Mouse (Mus musculus): ENCODE results near the gene Snurf. TPM values are rescaled to one million over a fixed set of nuclear protein-coding genes. Genes with fewer than 3 reads are reported as not detected.
A peak's percentile ranks its signal among the peaks of the same experiment; 100 is the strongest.

The Snurf gene
- not detected in 2 replicates for polyA plus RNA-seq (2012; rRNA removed)

DNA sequence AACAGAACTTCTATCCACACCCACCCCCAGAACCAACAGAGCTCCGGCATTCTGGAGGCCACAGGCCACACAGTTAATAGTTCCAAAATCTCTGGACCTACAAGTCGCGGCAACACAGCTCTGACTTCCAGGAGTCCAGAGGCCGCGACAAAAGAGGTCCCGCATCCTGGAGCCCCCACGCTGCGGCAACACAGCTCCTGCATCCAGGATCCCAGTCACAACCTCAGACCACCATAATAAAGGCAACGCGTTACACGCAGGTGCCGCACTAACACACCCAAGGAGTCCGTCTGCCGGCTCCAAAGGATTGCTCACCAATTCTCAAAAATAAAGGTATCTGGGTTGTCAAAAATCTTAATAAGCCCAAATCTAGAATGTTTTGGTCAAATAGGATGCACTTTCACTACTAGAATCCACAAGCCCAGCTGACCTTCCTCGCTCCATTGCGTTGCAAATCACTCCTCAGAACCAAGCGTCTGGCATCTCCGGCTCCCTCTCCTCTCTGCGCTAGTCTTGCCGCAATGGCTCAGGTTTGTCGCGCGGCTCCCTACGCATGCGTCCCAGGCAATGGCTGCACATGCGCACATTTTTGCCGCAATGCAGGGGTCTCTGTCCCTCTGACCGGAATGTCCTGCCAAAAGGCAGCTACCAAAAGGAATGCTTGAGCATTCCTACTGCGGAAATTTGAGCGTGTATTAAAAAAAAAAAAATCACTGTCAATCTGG is at the start of gene Snurf, which contains the start of gene Gm38393:
Gene Snurf (minus strand): TSS at position 444 of the 725 bp plus-strand sequence.
Gene Gm38393 (minus strand): TSS at position 459 of the 725 bp plus-strand sequence.
- Histone ChIP-seq H3K27ac (ENCODE audit: control insufficient read depth, insufficient read depth, low read depth, low read length) (no peak within 1 kb of the TSS), H3K4me3 (ENCODE audit: control insufficient read depth, low read depth, low read length) (peak within 1 kb of the TSS; percentile 86)
- peak; percentile 32; the same call in 1 of the 2 replicates for TF ChIP-seq POLR2A (IDR thresholded peaks at IDR 0.05; ENCODE audit: control insufficient read depth, low read depth, low read length)
- TF ChIP-seq CTCF (IDR thresholded peaks at IDR 0.05; ENCODE audit: control insufficient read depth, insufficient read depth, insufficient replicate concordance, low read depth, low read length): no peak

DNA sequence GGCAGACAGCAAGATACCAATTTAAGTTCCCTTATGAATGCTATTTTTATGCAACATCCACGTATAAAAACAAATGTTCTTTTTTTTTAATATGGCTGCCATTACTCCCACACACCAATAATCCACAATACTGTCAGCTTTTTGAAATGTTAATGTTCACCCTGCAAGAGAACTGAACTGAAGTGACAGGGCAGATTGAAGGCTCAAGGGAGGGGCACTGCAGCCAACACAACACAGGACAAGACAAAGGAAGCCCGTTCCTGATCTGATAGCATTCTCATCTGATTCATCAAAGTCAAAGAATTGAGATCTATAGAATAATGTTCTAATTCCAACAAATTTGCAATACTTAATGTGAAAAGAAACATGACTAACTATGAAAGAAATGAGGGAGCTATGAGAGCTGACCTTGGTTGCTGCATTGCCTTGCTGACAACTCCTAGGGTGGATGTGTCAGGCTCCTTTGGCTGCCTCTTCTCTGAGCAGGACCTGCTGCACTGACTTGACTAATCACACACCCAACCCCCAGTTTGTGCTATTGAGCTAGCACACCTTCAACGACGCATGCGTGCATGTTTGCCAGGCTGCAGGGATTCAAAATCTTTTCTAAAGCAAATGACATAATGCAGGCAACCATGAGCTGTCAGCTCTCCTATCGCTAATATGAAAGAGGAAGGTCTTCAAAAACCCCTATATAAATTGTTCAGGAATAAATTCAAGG is 42.8 kb upstream of the Snurf start:
- no peaks in the 10 kb centered on the region for H3K4me1 ChIP-seq (ENCODE audit: control insufficient read depth, insufficient read depth, low read length)
- H3K27ac ChIP-seq (ENCODE audit: control insufficient read depth, insufficient read depth, low read depth, low read length): no peak overlapping the region
- H3K4me3 ChIP-seq (ENCODE audit: control insufficient read depth, low read depth, low read length): no peak overlapping the region
- no peaks in the 10 kb centered on the region for H3K36me3 ChIP-seq (ENCODE audit: control insufficient read depth, insufficient read depth, low read length)
- TF ChIP-seq CTCF (IDR thresholded peaks at IDR 0.05; ENCODE audit: control insufficient read depth, insufficient read depth, insufficient replicate concordance, low read depth, low read length): no peak
- no peak for TF ChIP-seq POLR2A (IDR thresholded peaks at IDR 0.05; ENCODE audit: control insufficient read depth, low read depth, low read length)
- no peaks in the 10 kb centered on the region for H3K27me3 ChIP-seq (ENCODE audit: control insufficient read depth, insufficient read depth, low read length)

More for the DNA sequence above, at the start of gene Snurf, which contains the start of gene Gm38393:
- Histone ChIP-seq H3K36me3 (ENCODE audit: control insufficient read depth, insufficient read depth, low read length) (no peaks in the 10 kb centered on the region), H3K27me3 (ENCODE audit: control insufficient read depth, insufficient read depth, low read length) (no peaks in the 10 kb centered on the region), H3K4me1 (ENCODE audit: control insufficient read depth, insufficient read depth, low read length) (peaks cover 21% of the 10 kb centered on the region)

DNA sequence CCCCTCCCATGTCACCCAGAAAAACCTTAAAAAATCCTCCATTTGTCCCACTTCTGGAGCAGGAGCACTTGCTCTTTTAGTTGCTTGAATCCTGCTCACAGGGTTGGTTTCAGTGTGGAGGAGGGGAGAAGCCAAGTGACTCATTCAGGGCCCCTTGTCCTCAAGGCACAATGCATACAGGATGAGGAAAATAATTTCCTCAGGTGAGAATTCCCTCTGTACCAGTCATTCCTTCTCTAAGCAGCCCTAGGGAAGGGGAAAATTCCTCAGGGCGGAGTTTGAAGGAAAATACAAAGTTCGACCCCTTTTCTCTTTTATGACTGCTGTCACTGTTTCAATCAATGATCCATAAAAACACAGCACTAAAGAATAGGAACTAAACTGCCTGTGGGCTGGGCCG is 8.3 kb upstream of the Snurf start:
- TF ChIP-seq POLR2A (IDR thresholded peaks at IDR 0.05; ENCODE audit: control insufficient read depth, low read depth, low read length) (no peak), CTCF (IDR thresholded peaks at IDR 0.05; ENCODE audit: control insufficient read depth, insufficient read depth, insufficient replicate concordance, low read depth, low read length) (no peak)
- H3K36me3 ChIP-seq (ENCODE audit: control insufficient read depth, insufficient read depth, low read length): no peaks in the 10 kb centered on the region
- no peaks in the 10 kb centered on the region for H3K27me3 ChIP-seq (ENCODE audit: control insufficient read depth, insufficient read depth, low read length)

DNA sequence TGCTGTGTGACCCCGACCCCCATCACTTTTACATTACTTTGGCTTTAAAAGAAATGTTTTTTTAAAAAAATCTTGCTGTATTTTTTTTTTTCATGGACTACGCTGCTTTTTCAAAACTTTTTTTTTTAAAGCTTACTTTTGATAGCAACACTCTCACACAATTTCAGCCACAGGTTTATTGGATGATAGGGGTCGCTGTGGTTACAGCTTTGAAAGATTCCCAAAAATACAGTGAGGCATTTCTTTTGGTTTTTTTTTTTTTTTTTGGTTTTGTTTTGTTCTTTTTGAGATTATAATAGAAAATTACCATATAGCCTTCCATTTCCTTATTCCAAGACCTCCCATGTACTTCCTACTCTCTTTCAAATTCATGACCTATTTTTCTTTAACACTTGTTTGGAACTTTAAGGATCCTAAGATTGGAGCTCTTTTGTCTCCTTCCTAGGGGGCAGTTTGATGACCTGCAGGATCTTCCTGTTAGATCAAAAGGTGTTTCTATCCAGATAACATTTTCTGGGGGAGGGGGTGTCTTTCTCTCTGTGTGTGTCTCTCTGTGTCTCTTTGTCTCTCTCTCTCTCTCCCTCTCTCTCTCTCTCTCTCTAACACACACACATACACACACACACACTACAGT is 3.0 kb upstream of the Snurf start:
- Histone ChIP-seq H3K4me3 (ENCODE audit: control insufficient read depth, low read depth, low read length) (no peak overlapping the region), H3K4me1 (ENCODE audit: control insufficient read depth, insufficient read depth, low read length) (peaks cover 20% of the 10 kb centered on the region), H3K27me3 (ENCODE audit: control insufficient read depth, insufficient read depth, low read length) (no peaks in the 10 kb centered on the region), H3K27ac (ENCODE audit: control insufficient read depth, insufficient read depth, low read depth, low read length) (no peak overlapping the region), H3K36me3 (ENCODE audit: control insufficient read depth, insufficient read depth, low read length) (no peaks in the 10 kb centered on the region)
- no peak for TF ChIP-seq CTCF (IDR thresholded peaks at IDR 0.05; ENCODE audit: control insufficient read depth, insufficient read depth, insufficient replicate concordance, low read depth, low read length)
- no peak for TF ChIP-seq POLR2A (IDR thresholded peaks at IDR 0.05; ENCODE audit: control insufficient read depth, low read depth, low read length)

More for the DNA sequence above, 8.3 kb upstream of the Snurf start:
- H3K4me1 ChIP-seq (ENCODE audit: control insufficient read depth, insufficient read depth, low read length): no peaks in the 10 kb centered on the region
- no peak overlapping the region for H3K27ac ChIP-seq (ENCODE audit: control insufficient read depth, insufficient read depth, low read depth, low read length)
- H3K4me3 ChIP-seq (ENCODE audit: control insufficient read depth, low read depth, low read length): no peak overlapping the region

DNA sequence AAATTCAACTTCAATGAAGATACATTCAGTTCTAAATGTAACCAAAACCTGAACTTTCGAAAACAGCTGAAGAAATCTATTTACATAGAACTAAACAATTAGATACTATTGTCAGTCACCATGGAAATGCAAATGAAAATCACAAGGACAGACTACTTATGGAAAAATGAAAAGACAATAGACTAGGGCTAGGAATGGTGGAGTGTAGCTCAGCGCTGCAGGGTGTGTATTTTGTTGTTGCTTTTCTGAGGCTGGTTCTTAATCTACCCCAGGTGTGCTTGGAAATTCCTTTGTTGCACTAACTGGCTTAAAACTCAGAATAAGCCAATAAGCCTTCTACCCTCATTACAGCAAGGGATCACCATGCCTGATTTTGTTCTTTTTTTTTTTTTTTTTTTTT is 1.4 kb upstream of the Snurf start:
- TF ChIP-seq CTCF (IDR thresholded peaks at IDR 0.05; ENCODE audit: control insufficient read depth, insufficient read depth, insufficient replicate concordance, low read depth, low read length): no peak
- no peak for TF ChIP-seq POLR2A (IDR thresholded peaks at IDR 0.05; ENCODE audit: control insufficient read depth, low read depth, low read length)
- H3K27me3 ChIP-seq (ENCODE audit: control insufficient read depth, insufficient read depth, low read length): no peaks in the 10 kb centered on the region
- no peak overlapping the region for H3K4me3 ChIP-seq (ENCODE audit: control insufficient read depth, low read depth, low read length)
- peaks cover 21% of the 10 kb centered on the region for H3K4me1 ChIP-seq (ENCODE audit: control insufficient read depth, insufficient read depth, low read length)
- H3K36me3 ChIP-seq (ENCODE audit: control insufficient read depth, insufficient read depth, low read length): no peaks in the 10 kb centered on the region
- no peak overlapping the region for H3K27ac ChIP-seq (ENCODE audit: control insufficient read depth, insufficient read depth, low read depth, low read length)

DNA sequence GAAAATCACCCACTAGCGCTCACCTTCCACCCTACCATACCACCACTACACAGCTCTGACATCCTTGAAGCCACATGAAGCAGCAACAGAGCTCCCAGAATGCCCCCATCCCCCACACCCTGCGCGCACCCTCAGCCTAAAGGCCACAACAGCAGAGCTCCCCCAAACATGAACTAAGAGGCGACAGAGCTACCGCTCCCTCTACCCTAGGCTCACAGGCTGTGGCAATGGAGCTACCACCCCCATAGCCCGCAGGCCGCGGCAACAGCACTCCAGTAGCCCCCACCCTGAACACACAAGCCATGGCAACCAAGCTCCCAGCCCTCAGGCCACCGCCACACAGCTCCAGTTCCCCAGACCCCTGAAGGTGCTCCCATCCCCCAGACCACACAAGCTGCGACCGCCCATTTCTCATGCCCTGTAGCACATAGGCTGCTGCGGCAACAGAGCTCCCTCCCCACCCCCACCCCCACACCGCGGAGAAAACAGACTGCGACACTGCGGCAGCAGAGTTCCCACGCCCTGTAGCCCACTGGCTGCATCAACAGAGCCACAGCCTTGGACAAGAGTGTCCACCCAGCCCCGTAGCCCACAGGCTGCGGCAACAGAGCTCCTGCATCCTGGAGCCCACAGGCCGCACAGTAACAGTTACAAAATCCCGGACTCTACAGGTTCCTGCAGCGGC is 786 bp downstream of the Snurf start:
- H3K4me3 ChIP-seq (ENCODE audit: control insufficient read depth, low read depth, low read length): peak overlapping the region; percentile 86

More for the DNA sequence above, 786 bp downstream of the Snurf start:
- Histone ChIP-seq H3K27ac (ENCODE audit: control insufficient read depth, insufficient read depth, low read depth, low read length) (no peak overlapping the region), H3K36me3 (ENCODE audit: control insufficient read depth, insufficient read depth, low read length) (no peaks in the 10 kb centered on the region), H3K4me1 (ENCODE audit: control insufficient read depth, insufficient read depth, low read length) (peaks cover 21% of the 10 kb centered on the region), H3K27me3 (ENCODE audit: control insufficient read depth, insufficient read depth, low read length) (no peaks in the 10 kb centered on the region)
- TF ChIP-seq POLR2A (IDR thresholded peaks at IDR 0.05; ENCODE audit: control insufficient read depth, low read depth, low read length): no peak

All from testis, adult 2 months (tissue).